Mouse (Mus musculus): Measurements from ENCODE around the gene Map3k3. TPM values are rescaled to one million over a fixed set of nuclear protein-coding genes. Genes with fewer than 3 reads are reported as not detected.
A peak's percentile ranks its signal among the peaks of the same experiment; 100 is the strongest.

Gene Map3k3
- total and polyA plus RNA-seq, 3 experiments, result 28.8 to 34.1 (median 32.3) TPM

- Histone ChIP-seq H3K9me3 (replicated peaks; ENCODE audit: low read length) (peaks cover 4% of the 10 kb centered on the region), H3K4me1 (ENCODE audit: control insufficient read depth in 1 of 2, insufficient read depth in 2 of 2) (peaks cover 0 to 31% of the 10 kb centered on the region in 2 experiments; a peak in 2 of 4 replicates), H3K27me3 (replicated peaks) (no peaks in the 10 kb centered on the region), H3K79me2 (replicated peaks; ENCODE audit: control insufficient read depth, extremely low read depth, insufficient read depth, poor library complexity, severe bottlenecking) (no peaks in the 10 kb centered on the region), H3K4me2 (ENCODE audit: insufficient read depth, low read depth, poor library complexity, severe bottlenecking) (no peak overlapping the region), H3K27ac (ENCODE audit: insufficient read depth, low read depth) (no peak overlapping the region), H3K4me3 (replicated peaks in 1 of 3; ENCODE audit: low read depth in 2 of 3, low read length in 2 of 3, poor library complexity in 1 of 3) (no peak overlapping the region), H3K9ac (ENCODE audit: insufficient read depth, low read depth) (no peak overlapping the region), H3K36me3 (replicated peaks in 1 of 2; ENCODE audit: control insufficient read depth in 1 of 2, insufficient read depth in 1 of 2, low read length in 1 of 2) (peaks cover 29 to 75% of the 10 kb centered on the region in 2 experiments)
- peak; percentile 79 for DNase-seq (ENCODE audit: extremely low read depth)
- no peak for TF ChIP-seq POLR2A (IDR thresholded peaks at IDR 0.05; ENCODE audit: low read depth, low read length)
- TF ChIP-seq CTCF (conservative IDR thresholded peaks at IDR 0.05 in 1 of 2, IDR thresholded peaks at IDR 0.05 in 1 of 2; ENCODE audit: low read depth in 2 of 2, low read length in 2 of 2), result peak; percentile 60 to 85; a peak in 3 of 4 replicates
- TF ChIP-seq USF1 (IDR thresholded peaks at IDR 0.05; ENCODE audit: low read depth, low read length), result peak; percentile 7; the same call in 1 of the 2 replicates
- peak; percentile 90 for TF ChIP-seq MYC (IDR thresholded peaks at IDR 0.05; ENCODE audit: low read depth, low read length)
- no peak for TF ChIP-seq ZC3H11A (IDR thresholded peaks at IDR 0.05; ENCODE audit: low read depth, low read length)
- peak; percentile 84 for TF ChIP-seq RAD21 (IDR thresholded peaks at IDR 0.05; ENCODE audit: low read depth, low read length)
- TF ChIP-seq TCF12 (IDR thresholded peaks at IDR 0.05; ENCODE audit: low read depth, low read length), result 0 out of 2 replicates have a peak, but pooled peaks have one; percentile 16
- peak; percentile 82 for TF ChIP-seq SMC3 (IDR thresholded peaks at IDR 0.05; ENCODE audit: low read depth, low read length)
- TF ChIP-seq POLR2AphosphoS2 (IDR thresholded peaks at IDR 0.05; ENCODE audit: low read depth, low read length), result no peak
- TF ChIP-seq EP300 (IDR thresholded peaks at IDR 0.05; ENCODE audit: low read length), result no peak
- TF ChIP-seq USF2 (conservative IDR thresholded peaks at IDR 0.05; ENCODE audit: low read depth, low read length), result 0 out of 2 replicates have a peak, but pooled peaks have one; percentile 8
- TF ChIP-seq RCOR1 (conservative IDR thresholded peaks at IDR 0.05; ENCODE audit: low read depth, low read length), result no peak
- TF ChIP-seq ZKSCAN1 (IDR thresholded peaks at IDR 0.05; ENCODE audit: borderline replicate concordance, low read depth, low read length), result no peak
- no peak for TF ChIP-seq MAFK (IDR thresholded peaks at IDR 0.05; ENCODE audit: insufficient replicate concordance, low read length)
- in situ Hi-C loops (cut with MboI; ENCODE audit: low pct_ligation_motif_present, low pct_unique_long_range_greater_than_20kb, low sequenced_read_pairs) (no loop called here), dilution Hi-C loops (cut with MboI; ENCODE audit: extremely low pct_ligation_motif_present, extremely low pct_unique_long_range_greater_than_20kb, low sequenced_read_pairs) (no loop called here)
These were observed 86.4 kb downstream of the Map3k3 start for GRCm38 (mm10) chr11:106170807-106171206.

DNA sequence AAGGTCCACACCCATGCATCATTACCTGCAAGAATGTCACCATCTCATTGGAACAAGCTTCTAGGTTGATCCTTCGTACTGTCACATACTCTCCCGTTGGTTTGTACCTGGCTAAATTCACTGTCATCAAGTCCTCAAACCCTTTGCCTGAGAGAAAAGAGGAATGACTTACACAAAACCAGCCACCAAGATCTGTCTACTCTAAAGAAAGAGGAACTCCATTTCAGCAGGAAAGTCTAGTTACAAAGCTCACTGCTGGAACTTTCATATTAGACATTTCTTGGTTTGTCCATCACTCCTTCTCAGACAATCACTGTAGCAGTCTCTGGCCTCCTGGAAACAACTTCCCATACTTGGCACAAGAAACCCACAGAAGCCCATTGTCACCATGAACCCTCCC, 88.8 kb downstream of the Map3k3 start:
- TF ChIP-seq TBP (conservative IDR thresholded peaks at IDR 0.05; ENCODE audit: low read depth, low read length) (no peak), ZC3H11A (IDR thresholded peaks at IDR 0.05; ENCODE audit: low read depth, low read length) (no peak), KAT2A (IDR thresholded peaks at IDR 0.05; ENCODE audit: insufficient replicate concordance, low read length) (no peak), PAX5 (IDR thresholded peaks at IDR 0.05; ENCODE audit: low read length) (no peak), GABPA (IDR thresholded peaks at IDR 0.05; ENCODE audit: insufficient replicate concordance, low read depth, low read length) (no peak)
- in situ Hi-C loops (cut with MboI; ENCODE audit: low pct_ligation_motif_present, low pct_unique_long_range_greater_than_20kb, low sequenced_read_pairs), result no loop called here

More for the DNA sequence above, 88.8 kb downstream of the Map3k3 start:
- Histone ChIP-seq H3K9me3 (replicated peaks; ENCODE audit: low read length) (peaks cover 4% of the 10 kb centered on the region), H3K27me3 (replicated peaks) (no peaks in the 10 kb centered on the region), H3K36me3 (replicated peaks in 1 of 2; ENCODE audit: control insufficient read depth in 1 of 2, insufficient read depth in 1 of 2, low read length in 1 of 2) (peaks cover 13 to 61% of the 10 kb centered on the region in 2 experiments), H3K9ac (ENCODE audit: insufficient read depth, low read depth) (no peak overlapping the region), H3K4me2 (ENCODE audit: insufficient read depth, low read depth, poor library complexity, severe bottlenecking) (no peak overlapping the region), H3K79me2 (replicated peaks; ENCODE audit: control insufficient read depth, extremely low read depth, insufficient read depth, poor library complexity, severe bottlenecking) (no peaks in the 10 kb centered on the region), H3K4me1 (ENCODE audit: control insufficient read depth in 1 of 2, insufficient read depth in 2 of 2) (peaks cover 0 to 13% of the 10 kb centered on the region in 2 experiments; a peak in 1 of 4 replicates), H3K27ac (ENCODE audit: insufficient read depth, low read depth) (no peak overlapping the region), H3K4me3 (replicated peaks in 1 of 3; ENCODE audit: low read depth in 2 of 3, low read length in 2 of 3, poor library complexity in 1 of 3) (no peak overlapping the region)
- dilution Hi-C loops (cut with MboI; ENCODE audit: extremely low pct_ligation_motif_present, extremely low pct_unique_long_range_greater_than_20kb, low sequenced_read_pairs), result no loop called here
- no peak for DNase-seq (ENCODE audit: extremely low read depth)
